Mouse (Mus musculus): Measurements from ENCODE around the gene Wdr25.

GRCm38 (mm10) chr12:108865007-108865494 lies 28.4 kb upstream of the Wdr25 start:
- TF ChIP-seq POLR2A (IDR thresholded peaks at IDR 0.05; ENCODE audit: borderline replicate concordance, control insufficient read depth, low read depth, low read length) (no peak), CTCF (IDR thresholded peaks at IDR 0.05; ENCODE audit: control insufficient read depth, insufficient read depth, low read length) (no peak)

All from bone marrow, adult 2 months (tissue).